13 mouse cellular contexts compared by ENCODE assay signal in the genomic region with DNA sequence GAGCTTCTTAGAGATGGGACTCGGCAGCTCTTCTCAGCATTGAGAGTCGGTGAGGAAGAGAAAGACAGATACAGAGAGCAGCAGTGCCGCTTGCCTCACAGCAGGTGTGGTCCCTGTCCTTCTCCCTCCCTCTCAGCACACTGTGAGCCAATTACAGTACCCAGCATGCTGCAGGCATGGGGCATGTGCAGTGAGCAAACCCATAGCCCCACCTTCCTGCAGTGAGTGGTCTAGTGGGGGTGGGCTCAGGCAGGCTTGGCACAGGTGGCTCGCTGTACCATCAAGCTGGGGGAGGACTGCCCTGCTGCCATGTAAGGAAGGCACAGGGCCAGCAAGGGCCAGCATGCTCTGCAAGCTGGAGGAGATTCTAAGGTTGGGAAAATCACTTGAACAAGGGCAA. TPM values are rescaled to one million over a fixed set of nuclear protein-coding genes. Genes with fewer than 3 reads are reported as not detected.
DNase-seq lines count a peak whose midpoint lies in the region; ATAC-seq and TF ChIP-seq lines count a peak whose summit lies in the region.
"Had no signal": no experiment of that assay in that cellular context is flagged by ENCODE, and none has a peak within 500 bp of the region (broad histone marks: within the 10 kb centered on the region; RNA-seq: fewer than 3 reads in every experiment).

No protein-coding gene starts in this region.

- TF ChIP-seq CTCF in liver, postnatal 0 days (IDR thresholded peaks at IDR 0.05; ENCODE audit: low read depth) = no peak

- H3K27me3 ChIP-seq in forebrain, embryonic 16.5 days (replicated peaks; ENCODE audit: control insufficient read depth, insufficient read depth, low read length) = no peaks in the 10 kb centered on the region
- no peaks in the 10 kb centered on the region for H3K27me3 ChIP-seq in midbrain, embryonic 13.5 days
- no peaks in the 10 kb centered on the region for H3K27me3 ChIP-seq in liver, postnatal 0 days (ENCODE audit: insufficient read depth, low read length)
- H3K27me3 ChIP-seq: embryonic facial prominence, embryonic 13.5 days; stomach, embryonic 15.5 days had no signal

- intact Hi-C loops in heart, postnatal 25 days (cut with DNase I) = no loop called here

- H3K27ac ChIP-seq in forebrain, embryonic 16.5 days (ENCODE audit: low read length) = peak overlapping the region; percentile 69
- H3K27ac ChIP-seq in midbrain, embryonic 13.5 days = peak overlapping the region; percentile 79
- no peak overlapping the region for H3K27ac ChIP-seq in liver, postnatal 0 days (ENCODE audit: low read depth)
- H3K27ac ChIP-seq: embryonic facial prominence, embryonic 13.5 days; stomach, embryonic 15.5 days had no signal

- no peak overlapping the region for H3K4me3 ChIP-seq in forebrain, embryonic 16.5 days (replicated peaks; ENCODE audit: low read length)
- H3K4me3 ChIP-seq in midbrain, embryonic 13.5 days (replicated peaks) = no peak overlapping the region
- H3K4me3 ChIP-seq in liver, postnatal 0 days (ENCODE audit: low read depth, low read length) = no peak overlapping the region
- H3K4me3 ChIP-seq: embryonic facial prominence, embryonic 13.5 days; myocyte; stomach, embryonic 15.5 days had no signal

- peak; percentile 67 for ATAC-seq in cerebellum, adult (ENCODE audit: insufficient number of reproducible peaks, low FRiP score, low TSS enrichment)
- ATAC-seq in forebrain, embryonic 16.5 days = peak; percentile 74
- peak; percentile 89 for ATAC-seq in midbrain, embryonic 13.5 days
- ATAC-seq in liver, postnatal 0 days = no peak

- H3K4me2 ChIP-seq in forebrain, embryonic 16.5 days (ENCODE audit: low read length) = no peak overlapping the region
- H3K4me2 ChIP-seq in midbrain, embryonic 13.5 days (replicated peaks) = no peak overlapping the region
- H3K4me2 ChIP-seq in liver, postnatal 0 days (ENCODE audit: low read depth, low read length) = no peak overlapping the region
- H3K4me2 ChIP-seq: embryonic facial prominence, embryonic 13.5 days; stomach, embryonic 15.5 days had no signal

- no peak overlapping the region for H3K9ac ChIP-seq in forebrain, embryonic 16.5 days (replicated peaks; ENCODE audit: low read depth, low read length)
- peak overlapping the region; percentile 30 for H3K9ac ChIP-seq in midbrain, embryonic 13.5 days (replicated peaks)
- H3K9ac ChIP-seq in liver, postnatal 0 days (replicated peaks) = no peak overlapping the region
- H3K9ac ChIP-seq: embryonic facial prominence, embryonic 13.5 days; stomach, embryonic 15.5 days had no signal

- no peaks in the 10 kb centered on the region for H3K9me3 ChIP-seq in forebrain, embryonic 16.5 days (ENCODE audit: control insufficient read depth, low read length)
- no peaks in the 10 kb centered on the region for H3K9me3 ChIP-seq in midbrain, embryonic 13.5 days
- H3K9me3 ChIP-seq in liver, postnatal 0 days (ENCODE audit: low read length) = no peaks in the 10 kb centered on the region
- H3K9me3 ChIP-seq: embryonic facial prominence, embryonic 13.5 days; stomach, embryonic 15.5 days had no signal

- TF ChIP-seq EP300 in liver, postnatal 0 days (IDR thresholded peaks at IDR 0.05; ENCODE audit: low read depth) = no peak

- WGBS in forebrain, embryonic 16.5 days = 16% methylated on average over 4 of the region's 4 CpGs
- WGBS in midbrain, embryonic 13.5 days = 24% methylated on average over 4 of the region's 4 CpGs
- WGBS in liver, postnatal 0 days (ENCODE audit: insufficient replicate concordance) = 50% methylated on average over 4 of the region's 4 CpGs

- no peaks in the 10 kb centered on the region for H3K36me3 ChIP-seq in forebrain, embryonic 16.5 days (ENCODE audit: control insufficient read depth, insufficient read depth)
- H3K36me3 ChIP-seq in midbrain, embryonic 13.5 days = no peaks in the 10 kb centered on the region
- H3K36me3 ChIP-seq in liver, postnatal 0 days (replicated peaks; ENCODE audit: insufficient read depth, low read length) = no peaks in the 10 kb centered on the region
- H3K36me3 ChIP-seq: embryonic facial prominence, embryonic 13.5 days; stomach, embryonic 15.5 days had no signal

- DNase-seq in cerebellum, adult 11 months = no peak
- DNase-seq in brain, adult 2 months (ENCODE audit: low read depth, low spot score) = peak; percentile 88
- no peak for DNase-seq in liver, postnatal 0 days
- DNase-seq in adrenal gland, postnatal 36 days = no peak
- no peak for DNase-seq in heart, postnatal 25 days (ENCODE audit: low spot score)
- DNase-seq: kidney, adult 9 months had no signal

- H3K4me1 ChIP-seq in forebrain, embryonic 16.5 days (replicated peaks; ENCODE audit: control insufficient read depth, insufficient read depth, low read length) = peaks cover 13% of the 10 kb centered on the region
- H3K4me1 ChIP-seq in midbrain, embryonic 13.5 days (replicated peaks) = peaks cover 28% of the 10 kb centered on the region
- H3K4me1 ChIP-seq in liver, postnatal 0 days (ENCODE audit: insufficient read depth) = no peaks in the 10 kb centered on the region
- H3K4me1 ChIP-seq: stomach, embryonic 15.5 days had no signal

RNA-seq across cellular contexts. Expression of a gene that starts 35.8 kb away (rescaled TPM):
- 59.8 and 71.8 TPM in 2 replicates for polyA plus RNA-seq in forebrain, embryonic 16.5 days (2015; fragmentation: Nextera tagmentation; extraction: Ambion mirVana)
- 37.8 and 39.6 TPM in 2 replicates for polyA plus RNA-seq in midbrain, embryonic 13.5 days (2015; fragmentation: Nextera tagmentation; extraction: Ambion mirVana)
- not detected in 2 replicates for polyA plus RNA-seq in liver, postnatal 0 days (2015; fragmentation: Nextera tagmentation; extraction: Ambion mirVana)
- total RNA-seq in adrenal gland, postnatal 36 days (2021) = 1 to 10 TPM in 1 of 2 experiments, under 1 TPM in 1; 0.30 to 2.2 TPM
- 1 to 10 TPM; 1.4 to 1.5 TPM for total RNA-seq in heart, postnatal 25 days (2021)
- total RNA-seq: liver, adult 2 months had no signal
- polyA plus RNA-seq: liver, adult 2 months; myocyte had no signal

Comparison
In these comparisons a context has a peak if more than half of its experiments do, and no peak if none do; other contexts are left out.
1. RNA of a gene that starts 35.8 kb away (polyA plus RNA-seq): 59.8 to 71.8 TPM in forebrain, embryonic 16.5 days and 37.8 to 39.6 TPM in midbrain, embryonic 13.5 days; not detected in liver, postnatal 0 days; every median in the first group is over 10 times any median in the second.